Mouse (Mus musculus): ENCODE data around the gene Zfp536.

DNA sequence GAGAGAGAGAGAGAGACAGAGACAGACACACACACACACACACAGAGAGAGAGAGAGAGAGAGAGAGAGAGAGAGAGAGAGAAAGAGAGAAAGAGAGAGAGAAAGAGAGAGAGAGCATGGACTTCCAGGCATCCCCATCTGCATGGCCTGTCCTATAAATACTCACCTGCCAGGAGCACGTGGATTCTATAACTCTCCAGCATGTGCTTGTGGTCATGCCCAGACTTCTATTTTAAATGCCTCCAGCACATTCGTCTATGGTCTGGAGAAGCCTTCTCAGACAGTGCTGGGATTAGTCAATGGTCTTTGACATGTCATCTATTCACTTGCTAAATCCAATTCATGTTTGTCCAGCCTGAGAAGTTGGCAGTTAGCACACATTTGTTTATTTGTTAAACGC lies 92.1 kb downstream of the Zfp536 start:
- TF ChIP-seq CTCF (IDR thresholded peaks at IDR 0.05; ENCODE audit: low read depth) (no peak), EP300 (IDR thresholded peaks at IDR 0.05; ENCODE audit: low read depth) (no peak)

Measured in heart, postnatal 0 days (tissue).